Mouse (Mus musculus): ENCODE data around the gene Fam229b. TPM values are rescaled to one million over a fixed set of nuclear protein-coding genes. Genes with fewer than 3 reads are reported as not detected.

The Fam229b gene
- 7.9 and 9.2 TPM in 2 replicates for polyA plus RNA-seq (2015; fragmentation: Nextera tagmentation; extraction: Ambion mirVana)

DNA sequence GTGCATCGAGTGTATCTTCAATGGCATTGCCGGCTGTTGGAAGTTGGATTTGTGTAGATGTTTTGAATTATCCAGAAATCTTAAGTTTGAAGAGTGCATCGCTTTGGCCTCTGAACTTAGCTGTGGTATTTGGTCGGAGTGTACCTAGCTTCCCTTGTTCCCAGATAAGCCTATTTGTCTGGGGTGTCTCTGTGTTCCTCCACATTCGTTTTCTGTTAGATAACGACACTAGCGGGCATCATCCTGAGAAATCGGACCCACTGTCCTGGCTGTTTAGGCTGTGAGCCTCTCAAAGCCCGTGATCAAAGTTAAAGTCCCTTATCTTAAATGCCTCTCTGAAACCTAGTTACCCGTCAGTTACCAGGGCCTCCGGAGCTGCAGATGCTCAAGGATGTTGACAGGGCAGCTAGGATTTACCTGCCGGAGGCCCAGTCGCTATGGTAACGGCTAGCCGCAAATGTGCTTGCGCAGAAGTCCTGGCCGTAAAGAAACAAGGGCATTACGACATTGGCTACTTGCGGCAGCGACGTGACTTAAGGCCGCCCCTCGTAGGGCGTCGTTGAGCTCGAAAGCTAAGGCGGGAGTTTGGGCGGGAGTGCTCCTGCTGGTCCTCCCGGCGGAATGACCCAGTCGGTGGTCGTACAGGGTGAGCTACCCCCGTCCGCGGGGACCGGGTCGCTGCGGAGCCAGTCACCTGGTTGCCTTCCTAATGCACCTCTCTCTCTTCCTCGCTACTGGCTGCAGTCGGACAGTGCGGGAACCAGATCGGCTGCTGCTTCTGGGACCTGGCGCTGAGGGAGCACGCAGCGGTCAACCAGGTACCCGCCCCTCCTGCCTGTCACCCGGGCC, at the start of gene Fam229b, which contains the start of gene Tube1:
Gene Fam229b (minus strand): TSS at position 453 of the 849 bp plus-strand sequence.
Gene Tube1 (plus strand): TSS at position 515 of the 849 bp plus-strand sequence.
- H3K9ac ChIP-seq = peak within 1 kb of the TSS; percentile 63
- no peaks in the 10 kb centered on the region for H3K27me3 ChIP-seq
- peaks cover 7% of the 10 kb centered on the region; the same call in 1 of the 2 replicates for H3K36me3 ChIP-seq
- H3K4me1 ChIP-seq (replicated peaks) = peaks cover 10% of the 10 kb centered on the region
- H3K27ac ChIP-seq = no peak within 1 kb of the TSS
- peak within 1 kb of the TSS; percentile 76 for H3K4me3 ChIP-seq
- 3% methylated on average over 45 of the region's 47 CpGs for WGBS
- ATAC-seq (replicated peaks; ENCODE audit: insufficient number of reproducible peaks, insufficient read depth, low FRiP score, low read depth) = peak; percentile 83
- H3K4me2 ChIP-seq = peak within 1 kb of the TSS; percentile 83
- H3K9me3 ChIP-seq (replicated peaks) = no peaks in the 10 kb centered on the region

DNA sequence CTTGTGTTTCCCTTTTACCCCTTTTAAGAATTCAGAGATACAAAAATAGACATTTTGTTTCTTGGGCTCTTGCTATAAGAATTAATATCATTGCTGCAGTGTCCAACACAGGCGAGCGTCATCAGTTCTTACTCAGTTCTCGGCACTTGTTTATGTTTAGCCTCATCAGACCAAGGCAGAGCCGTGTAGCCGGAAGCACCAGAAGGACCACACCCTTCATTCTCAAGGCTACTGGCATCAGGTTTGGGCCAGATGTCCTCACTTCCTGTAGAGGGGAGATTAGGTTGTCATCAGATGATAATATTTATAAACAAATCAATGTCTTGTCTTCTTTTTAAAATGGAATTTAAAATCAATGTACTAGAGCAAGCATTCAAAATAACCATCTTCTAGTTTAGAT, 43.3 kb upstream of the Fam229b start:
- H3K4me3 ChIP-seq = no peak overlapping the region
- no peak overlapping the region for H3K4me2 ChIP-seq
- no peak overlapping the region for H3K9ac ChIP-seq
- no peaks in the 10 kb centered on the region for H3K27me3 ChIP-seq
- H3K36me3 ChIP-seq = no peaks in the 10 kb centered on the region
- WGBS = 67% methylated on average over 5 of the region's 5 CpGs
- H3K4me1 ChIP-seq (replicated peaks) = peaks cover 12% of the 10 kb centered on the region
- H3K9me3 ChIP-seq (replicated peaks) = no peaks in the 10 kb centered on the region
- ATAC-seq (replicated peaks; ENCODE audit: insufficient number of reproducible peaks, insufficient read depth, low FRiP score, low read depth) = no peak
- H3K27ac ChIP-seq = no peak overlapping the region

GRCm38 (mm10) chr10:39173077-39173476, 39.4 kb upstream of the Fam229b start:
- Histone ChIP-seq H3K36me3 (no peaks in the 10 kb centered on the region), H3K9me3 (replicated peaks) (no peaks in the 10 kb centered on the region), H3K27me3 (no peaks in the 10 kb centered on the region), H3K27ac (peak overlapping the region; percentile 75), H3K4me2 (peak overlapping the region; percentile 94), H3K4me1 (replicated peaks) (peaks cover 25% of the 10 kb centered on the region), H3K9ac (0 out of 2 replicates have a peak overlapping the region, but pooled peaks have one; percentile 6), H3K4me3 (peak overlapping the region; percentile 26)
- 40% methylated on average over 13 of the region's 13 CpGs for WGBS
- ATAC-seq (replicated peaks; ENCODE audit: insufficient number of reproducible peaks, insufficient read depth, low FRiP score, low read depth) = no peak

GRCm38 (mm10) chr10:39172540-39172931, 38.8 kb upstream of the Fam229b start:
- Histone ChIP-seq H3K9me3 (replicated peaks) (no peaks in the 10 kb centered on the region), H3K27me3 (no peaks in the 10 kb centered on the region), H3K4me1 (replicated peaks) (peaks cover 25% of the 10 kb centered on the region), H3K36me3 (no peaks in the 10 kb centered on the region), H3K4me2 (peak overlapping the region; percentile 94), H3K27ac (peak overlapping the region; percentile 75), H3K4me3 (peak overlapping the region; percentile 70), H3K9ac (no peak overlapping the region)
- 57% methylated on average over 6 of the region's 6 CpGs for WGBS
- ATAC-seq (replicated peaks; ENCODE audit: insufficient number of reproducible peaks, insufficient read depth, low FRiP score, low read depth) = no peak

- Histone ChIP-seq H3K36me3 (no peaks in the 10 kb centered on the region), H3K27ac (peak overlapping the region; percentile 85), H3K27me3 (no peaks in the 10 kb centered on the region), H3K9ac (peak overlapping the region; percentile 44), H3K4me2 (peak overlapping the region; percentile 94), H3K9me3 (replicated peaks) (no peaks in the 10 kb centered on the region), H3K4me1 (replicated peaks) (peaks cover 25% of the 10 kb centered on the region), H3K4me3 (peak overlapping the region; percentile 70)
- peak; percentile 73 for ATAC-seq (replicated peaks; ENCODE audit: insufficient number of reproducible peaks, insufficient read depth, low FRiP score, low read depth)
- 18% methylated on average over 26 of the region's 26 CpGs for WGBS
Observed at GRCm38 (mm10) chr10:39171603-39172539, 38.2 kb upstream of the Fam229b start.

DNA sequence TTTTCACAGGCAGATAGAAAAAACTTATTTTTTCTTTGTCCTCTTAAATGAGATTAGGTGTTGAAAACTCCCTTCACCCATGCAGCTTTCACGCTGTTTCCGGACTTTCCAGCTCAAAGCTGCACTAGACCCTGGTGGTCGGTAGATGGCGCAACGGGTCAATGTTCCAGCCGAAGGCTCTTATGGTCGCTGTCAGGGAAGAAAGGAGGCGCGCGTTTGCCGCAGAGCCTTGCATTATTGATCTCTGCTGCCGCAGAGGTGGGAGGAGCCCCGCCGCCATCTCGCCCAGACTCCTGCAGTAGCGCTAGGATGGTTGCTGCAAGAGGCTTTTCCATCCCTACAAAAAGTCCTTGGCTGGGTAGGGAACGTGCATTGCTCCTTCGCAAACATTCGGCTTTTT, 37.4 kb upstream of the Fam229b start:
- H3K27ac ChIP-seq = peak overlapping the region; percentile 85
- H3K9me3 ChIP-seq (replicated peaks) = no peaks in the 10 kb centered on the region
- no peaks in the 10 kb centered on the region for H3K27me3 ChIP-seq
- H3K36me3 ChIP-seq = no peaks in the 10 kb centered on the region
- H3K4me2 ChIP-seq = peak overlapping the region; percentile 94
- peak overlapping the region; percentile 44 for H3K9ac ChIP-seq
- H3K4me1 ChIP-seq (replicated peaks) = peaks cover 29% of the 10 kb centered on the region
- WGBS = 0% methylated on average over 19 of the region's 19 CpGs
- ATAC-seq (replicated peaks; ENCODE audit: insufficient number of reproducible peaks, insufficient read depth, low FRiP score, low read depth) = peak; percentile 87
- H3K4me3 ChIP-seq = peak overlapping the region; percentile 70

GRCm38 (mm10) chr10:39170706-39171105, 37.0 kb upstream of the Fam229b start:
- H3K4me2 ChIP-seq = peak overlapping the region; percentile 94
- H3K9me3 ChIP-seq (replicated peaks) = no peaks in the 10 kb centered on the region
- 16% methylated on average over 6 of the region's 6 CpGs for WGBS
- no peaks in the 10 kb centered on the region for H3K27me3 ChIP-seq
- no peak overlapping the region; the same call in 1 of the 2 replicates for H3K9ac ChIP-seq
- H3K4me1 ChIP-seq (replicated peaks) = peaks cover 31% of the 10 kb centered on the region
- H3K27ac ChIP-seq = no peak overlapping the region
- ATAC-seq (replicated peaks; ENCODE audit: insufficient number of reproducible peaks, insufficient read depth, low FRiP score, low read depth) = no peak
- H3K4me3 ChIP-seq = no peak overlapping the region
- no peaks in the 10 kb centered on the region for H3K36me3 ChIP-seq

GRCm38 (mm10) chr10:39170181-39170580, 36.5 kb upstream of the Fam229b start:
- Histone ChIP-seq H3K4me2 (peak overlapping the region; percentile 94; the same call in 1 of the 2 replicates), H3K9ac (no peak overlapping the region), H3K9me3 (replicated peaks) (no peaks in the 10 kb centered on the region), H3K36me3 (no peaks in the 10 kb centered on the region), H3K27ac (no peak overlapping the region), H3K4me1 (replicated peaks) (peaks cover 36% of the 10 kb centered on the region), H3K27me3 (no peaks in the 10 kb centered on the region), H3K4me3 (no peak overlapping the region)
- WGBS = 13% methylated on average over 8 of the region's 8 CpGs
- ATAC-seq (replicated peaks; ENCODE audit: insufficient number of reproducible peaks, insufficient read depth, low FRiP score, low read depth) = no peak

GRCm38 (mm10) chr10:39169642-39170041, 35.9 kb upstream of the Fam229b start:
- Histone ChIP-seq H3K27ac (no peak overlapping the region), H3K4me3 (no peak overlapping the region), H3K9ac (no peak overlapping the region), H3K4me1 (replicated peaks) (peaks cover 38% of the 10 kb centered on the region), H3K4me2 (no peak overlapping the region), H3K9me3 (replicated peaks) (no peaks in the 10 kb centered on the region), H3K27me3 (no peaks in the 10 kb centered on the region), H3K36me3 (no peaks in the 10 kb centered on the region)
- 47% methylated on average over 9 of the region's 9 CpGs for WGBS
- no peak for ATAC-seq (replicated peaks; ENCODE audit: insufficient number of reproducible peaks, insufficient read depth, low FRiP score, low read depth)

- no peak for ATAC-seq (replicated peaks; ENCODE audit: insufficient number of reproducible peaks, insufficient read depth, low FRiP score, low read depth)
- H3K36me3 ChIP-seq = no peaks in the 10 kb centered on the region
- no peak overlapping the region for H3K4me3 ChIP-seq
- H3K27me3 ChIP-seq = no peaks in the 10 kb centered on the region
- H3K9ac ChIP-seq = no peak overlapping the region
- no peaks in the 10 kb centered on the region for H3K9me3 ChIP-seq (replicated peaks)
- WGBS = 73% methylated on average over 11 of the region's 11 CpGs
- H3K4me1 ChIP-seq (replicated peaks) = peaks cover 34% of the 10 kb centered on the region
- H3K4me2 ChIP-seq = no peak overlapping the region
- no peak overlapping the region for H3K27ac ChIP-seq
Observed at GRCm38 (mm10) chr10:39167611-39168010, 33.9 kb upstream of the Fam229b start.

DNA sequence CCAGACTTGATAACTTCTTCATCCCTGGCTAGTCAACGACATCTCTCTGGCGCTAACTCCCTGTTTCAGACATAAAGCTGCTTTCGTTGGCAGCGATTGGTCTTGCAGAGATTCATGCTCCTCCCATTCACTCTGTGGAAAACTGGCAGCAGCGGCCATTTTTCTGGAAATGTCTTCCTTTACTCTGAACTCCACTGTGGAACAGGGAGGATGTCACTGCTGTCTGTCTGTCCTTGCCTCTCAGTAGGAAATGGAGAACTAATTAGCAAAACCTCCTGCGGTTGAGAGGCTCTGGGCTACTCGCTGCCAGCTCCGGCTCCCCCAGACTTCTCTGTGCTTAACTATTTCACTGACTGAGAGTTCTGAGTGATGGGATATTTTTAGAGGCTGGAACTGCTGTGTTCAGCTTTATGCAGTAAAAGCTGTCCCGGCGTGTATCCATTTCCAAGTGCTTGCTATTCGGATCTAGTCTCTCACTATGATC, 32.0 kb upstream of the Fam229b start:
- no peaks in the 10 kb centered on the region for H3K36me3 ChIP-seq
- WGBS = 8% methylated on average over 11 of the region's 11 CpGs
- H3K9me3 ChIP-seq (replicated peaks) = no peaks in the 10 kb centered on the region
- H3K4me1 ChIP-seq (replicated peaks) = peaks cover 25% of the 10 kb centered on the region
- H3K27me3 ChIP-seq = no peaks in the 10 kb centered on the region
- H3K4me3 ChIP-seq = peak overlapping the region; percentile 52
- H3K9ac ChIP-seq = peak overlapping the region; percentile 49; the same call in 1 of the 2 replicates
- H3K4me2 ChIP-seq = peak overlapping the region; percentile 53
- peak overlapping the region; percentile 85 for H3K27ac ChIP-seq
- ATAC-seq (replicated peaks; ENCODE audit: insufficient number of reproducible peaks, insufficient read depth, low FRiP score, low read depth) = peak; percentile 33; the same call in 1 of the 2 replicates
